Mouse (Mus musculus) heart, embryonic 10.5 days (tissue): Measurements from ENCODE around the gene Bcl6b. TPM values are rescaled to one million over a fixed set of nuclear protein-coding genes. Genes with fewer than 3 reads are reported as not detected.

Experiments
- DNase-seq: peaks from one replicate; pipeline ENCODE4 v3.0.0-alpha.2; 2017; ENCODE audit warnings: low spot score
- H3K27ac ChIP-seq: fragments of 300-500 bp; sonication (generic); 2 replicates; pipeline ENCODE4 v1.5.1; 2016; ENCODE audit warnings: mild to moderate bottlenecking
- H3K27me3 ChIP-seq: fragments of 300-500 bp; sonication (generic); 2 replicates; pipeline ENCODE4 v1.6.1; 2016; ENCODE audit warnings: mild to moderate bottlenecking; ENCODE audit not compliant: poor library complexity, insufficient read depth, severe bottlenecking
- H3K36me3 ChIP-seq: fragments of 300-500 bp; sonication (generic); 2 replicates; pipeline ENCODE4 v1.6.1; 2016; ENCODE audit warnings: mild to moderate bottlenecking, moderate library complexity
- H3K4me1 ChIP-seq: fragments of 300-500 bp; sonication (generic); 2 replicates; pipeline ENCODE4 v1.6.1; 2016; ENCODE audit warnings: mild to moderate bottlenecking
- H3K4me3 ChIP-seq: fragments of 300-500 bp; sonication (generic); 2 replicates; pipeline ENCODE4 v1.5.1; 2016; ENCODE audit warnings: mild to moderate bottlenecking, moderate library complexity
- H3K9me3 ChIP-seq: fragments of 300-500 bp; sonication (generic); 2 replicates; pipeline ENCODE4 v1.6.1; 2016; ENCODE audit warnings: mild to moderate bottlenecking, moderate library complexity
- WGBS: fragments of 180-500 bp; shearing (Covaris S2); methylation state at CpG from one replicate; pipeline ENCODE4 v1.1.7; 2016; 5-methylcytosine and 5-hydroxymethylcytosine counted together
- polyA plus RNA-seq: library from polyadenylated mRNA; unstranded; fragments of >200 nt; fragmentation: Nextera tagmentation; extraction: Ambion mirVana; gene quantifications from 2 replicates; pipeline ENCODE4 v1.2.1, GENCODE M21; 2016

The Bcl6b gene
- polyA plus RNA-seq, 1 experiment from 2014 or later: 10.7 TPM

GRCm38 (mm10) chr11:70200036-70200608 lies 29.5 kb downstream of the Bcl6b start:
- 86% methylated on average over 5 of the region's 5 CpGs for WGBS
- no peak for DNase-seq

DNA sequence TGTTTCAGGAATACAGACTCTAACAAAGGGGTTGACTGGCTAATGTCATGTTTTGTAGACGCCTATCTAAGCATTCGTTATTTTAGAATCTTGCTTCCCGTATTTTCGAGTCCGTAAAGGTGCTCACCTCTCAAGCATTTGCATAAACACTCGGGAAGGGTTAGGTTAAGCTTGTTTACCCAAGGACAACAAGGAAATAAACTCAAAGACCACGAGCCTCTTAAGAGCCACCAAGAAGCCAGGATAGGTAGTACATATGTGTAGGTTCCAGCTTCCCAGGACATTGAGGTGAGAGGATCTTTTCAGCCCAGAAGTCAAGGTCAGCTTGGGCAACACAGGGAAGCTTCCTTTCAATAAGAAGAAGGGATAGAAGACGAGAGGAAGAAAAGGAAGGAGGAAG lies 30.5 kb downstream of the Bcl6b start:
- H3K27me3 ChIP-seq: peaks cover 15% of the 10 kb centered on the region; the same call in 1 of the 2 replicates
- H3K4me1 ChIP-seq: 0 out of 2 replicates have a peak, but pooled peaks cover 3% of the 10 kb centered on the region
- 78% methylated on average over 8 of the region's 8 CpGs for WGBS
- DNase-seq: no peak
- no peaks in the 10 kb centered on the region for H3K36me3 ChIP-seq
- no peaks in the 10 kb centered on the region for H3K9me3 ChIP-seq
- no peak overlapping the region for H3K4me3 ChIP-seq
- no peak overlapping the region for H3K27ac ChIP-seq

More at GRCm38 (mm10) chr11:70200036-70200608, 29.5 kb downstream of the Bcl6b start:
- Histone ChIP-seq H3K4me3 (no peak overlapping the region), H3K27ac (no peak overlapping the region), H3K27me3 (peaks cover 23% of the 10 kb centered on the region; the same call in 1 of the 2 replicates), H3K4me1 (0 out of 2 replicates have a peak, but pooled peaks cover 3% of the 10 kb centered on the region), H3K36me3 (no peaks in the 10 kb centered on the region), H3K9me3 (no peaks in the 10 kb centered on the region)

- Histone ChIP-seq H3K36me3 (no peaks in the 10 kb centered on the region), H3K27ac (no peak overlapping the region), H3K27me3 (peaks cover 13% of the 10 kb centered on the region; the same call in 1 of the 2 replicates), H3K4me3 (no peak overlapping the region), H3K9me3 (no peaks in the 10 kb centered on the region), H3K4me1 (0 out of 2 replicates have a peak, but pooled peaks cover 3% of the 10 kb centered on the region)
- 86% methylated on average over 3 of the region's 3 CpGs for WGBS
- DNase-seq: no peak
Measured at GRCm38 (mm10) chr11:70198332-70198731, 31.3 kb downstream of the Bcl6b start.

- 53% methylated on average over 11 of the region's 11 CpGs for WGBS
- Histone ChIP-seq H3K36me3 (no peaks in the 10 kb centered on the region), H3K27ac (no peak overlapping the region), H3K27me3 (no peaks in the 10 kb centered on the region), H3K9me3 (no peaks in the 10 kb centered on the region), H3K4me1 (no peaks in the 10 kb centered on the region), H3K4me3 (no peak overlapping the region)
- DNase-seq: no peak
Measured at GRCm38 (mm10) chr11:70193354-70194285, 36.0 kb downstream of the Bcl6b start.

GRCm38 (mm10) chr11:70192157-70192556 lies 37.4 kb downstream of the Bcl6b start:
- no peaks in the 10 kb centered on the region for H3K27me3 ChIP-seq
- H3K4me3 ChIP-seq: no peak overlapping the region
- no peaks in the 10 kb centered on the region for H3K36me3 ChIP-seq
- H3K4me1 ChIP-seq: no peaks in the 10 kb centered on the region
- no peak for DNase-seq
- WGBS: 78% methylated on average over 4 of the region's 4 CpGs
- H3K27ac ChIP-seq: no peak overlapping the region
- H3K9me3 ChIP-seq: no peaks in the 10 kb centered on the region

- H3K4me1 ChIP-seq: no peaks in the 10 kb centered on the region
- no peak overlapping the region for H3K27ac ChIP-seq
- H3K9me3 ChIP-seq: no peaks in the 10 kb centered on the region
- no peak for DNase-seq
- no peaks in the 10 kb centered on the region for H3K36me3 ChIP-seq
- no peaks in the 10 kb centered on the region for H3K27me3 ChIP-seq
- no peak overlapping the region for H3K4me3 ChIP-seq
- 81% methylated on average over 6 of the region's 6 CpGs for WGBS
Measured at GRCm38 (mm10) chr11:70191188-70191587, 38.4 kb downstream of the Bcl6b start.

DNA sequence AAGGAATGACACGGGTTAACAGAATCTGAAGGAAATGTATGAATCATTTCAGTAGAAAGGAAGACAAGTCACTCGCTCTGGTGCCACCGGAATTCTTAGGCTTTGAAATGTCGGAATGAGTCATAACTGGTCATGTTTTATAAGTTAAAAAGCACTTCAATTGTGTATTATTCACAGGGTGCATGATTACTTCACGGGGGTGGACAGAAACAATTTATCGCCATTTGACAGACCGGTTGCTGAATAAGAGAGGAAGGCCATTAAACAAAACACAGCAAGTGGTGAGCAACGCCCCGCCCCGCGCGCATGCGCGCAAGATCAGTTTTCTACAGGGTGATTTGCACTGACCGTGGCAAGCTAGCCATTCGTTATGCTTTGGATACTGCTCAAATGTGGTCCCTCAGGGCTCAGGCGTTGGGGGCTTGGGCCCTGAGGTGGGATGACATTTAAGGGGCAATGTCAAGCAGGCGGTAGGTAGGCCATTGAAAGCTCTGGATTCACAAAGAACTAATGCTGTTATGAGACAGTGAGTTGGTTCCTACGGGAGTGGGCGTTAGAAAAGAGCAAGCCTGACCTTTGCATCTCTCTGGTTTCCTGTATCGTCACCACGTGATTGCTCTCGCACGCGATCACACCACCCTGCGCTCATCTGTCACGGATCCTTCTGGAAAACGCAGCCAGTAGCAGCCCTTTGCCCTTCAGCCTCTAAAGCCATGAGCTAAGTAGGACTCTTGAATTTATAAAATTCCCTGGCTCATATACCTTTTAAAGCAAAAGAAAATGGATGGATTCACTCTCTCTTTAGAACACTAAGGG lies 40.1 kb downstream of the Bcl6b start:
- no peak overlapping the region for H3K27ac ChIP-seq
- WGBS: 88% methylated on average over 28 of the region's 28 CpGs
- no peaks in the 10 kb centered on the region for H3K36me3 ChIP-seq
- no peak overlapping the region for H3K4me3 ChIP-seq
- no peaks in the 10 kb centered on the region for H3K4me1 ChIP-seq
- DNase-seq: no peak
- H3K27me3 ChIP-seq: no peaks in the 10 kb centered on the region
- H3K9me3 ChIP-seq: no peaks in the 10 kb centered on the region

DNA sequence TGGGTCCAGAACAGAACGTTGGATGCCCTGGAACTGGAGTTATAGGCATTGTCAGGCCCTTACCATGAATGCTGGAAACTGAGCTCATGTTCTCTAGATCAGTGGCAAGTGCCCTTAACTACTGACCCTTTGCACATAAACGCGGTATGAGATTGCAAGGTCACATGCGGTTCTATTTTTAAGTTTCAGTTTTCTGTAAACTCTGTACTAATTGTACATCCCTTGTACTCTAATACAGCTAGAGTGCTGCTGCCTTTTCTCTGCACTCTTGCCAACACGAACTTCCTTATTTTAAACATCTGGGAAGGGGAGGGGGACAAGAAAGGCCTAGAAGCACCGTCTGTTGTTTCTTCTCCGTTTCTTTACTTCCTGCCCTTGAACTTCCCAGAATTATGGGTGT lies 44.5 kb downstream of the Bcl6b start:
- Histone ChIP-seq H3K9me3 (no peaks in the 10 kb centered on the region), H3K4me3 (no peak overlapping the region), H3K27me3 (no peaks in the 10 kb centered on the region), H3K36me3 (no peaks in the 10 kb centered on the region), H3K4me1 (no peaks in the 10 kb centered on the region), H3K27ac (no peak overlapping the region)
- DNase-seq: no peak
- 76% methylated on average over 7 of the region's 7 CpGs for WGBS

DNA sequence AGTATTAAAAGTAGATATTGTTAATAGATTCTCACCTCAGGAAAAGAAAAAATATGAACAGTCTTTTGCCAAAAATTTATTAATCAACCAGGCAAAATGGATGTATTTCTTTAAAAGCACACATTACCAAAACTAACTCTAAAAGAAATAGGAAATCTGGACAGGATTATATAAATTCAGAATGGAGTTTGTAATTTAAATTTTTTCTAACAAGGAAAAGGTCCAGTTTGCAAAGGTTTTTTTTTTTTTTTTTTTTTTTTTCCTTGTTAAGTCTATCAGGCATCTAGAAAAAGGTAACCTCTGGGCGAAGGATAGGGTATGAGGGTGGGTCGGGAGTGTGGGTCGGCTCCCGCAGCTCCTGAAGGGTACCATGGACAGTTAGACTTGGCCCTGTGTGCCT lies 49.1 kb downstream of the Bcl6b start:
- Histone ChIP-seq H3K27ac (no peak overlapping the region), H3K36me3 (no peaks in the 10 kb centered on the region), H3K9me3 (no peaks in the 10 kb centered on the region), H3K27me3 (no peaks in the 10 kb centered on the region; the same call in 1 of the 2 replicates), H3K4me3 (no peak overlapping the region), H3K4me1 (no peaks in the 10 kb centered on the region)
- DNase-seq: no peak
- 86% methylated on average over 4 of the region's 4 CpGs for WGBS

DNA sequence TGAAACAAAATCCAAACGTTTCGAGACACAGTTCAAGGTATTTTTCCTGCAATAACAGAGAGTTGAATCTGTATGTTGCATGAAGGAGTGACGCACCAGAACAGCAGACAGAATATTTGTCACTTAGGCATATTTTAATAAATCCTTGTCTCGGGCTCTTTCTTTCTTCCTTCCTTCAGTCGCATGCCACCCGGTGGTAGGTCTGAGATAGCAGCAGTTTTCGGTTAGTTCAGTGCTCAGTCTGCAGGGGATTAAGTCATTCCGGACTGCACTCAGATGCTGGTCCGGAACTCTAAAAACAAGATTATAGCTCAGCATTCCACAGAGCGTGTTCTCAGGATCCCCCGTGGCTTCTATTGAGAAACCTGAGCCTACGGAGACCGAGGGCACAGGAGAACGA lies 50.2 kb downstream of the Bcl6b start:
- Histone ChIP-seq H3K4me3 (no peak overlapping the region), H3K9me3 (no peaks in the 10 kb centered on the region), H3K27me3 (no peaks in the 10 kb centered on the region; the same call in 1 of the 2 replicates), H3K36me3 (no peaks in the 10 kb centered on the region), H3K27ac (no peak overlapping the region), H3K4me1 (no peaks in the 10 kb centered on the region)
- DNase-seq: no peak
- WGBS: 41% methylated on average over 14 of the region's 14 CpGs

- Histone ChIP-seq H3K27me3 (no peaks in the 10 kb centered on the region; the same call in 1 of the 2 replicates), H3K36me3 (no peaks in the 10 kb centered on the region), H3K4me3 (no peak overlapping the region), H3K27ac (no peak overlapping the region), H3K4me1 (no peaks in the 10 kb centered on the region), H3K9me3 (no peaks in the 10 kb centered on the region)
- DNase-seq: no peak
- 73% methylated on average over 11 of the region's 11 CpGs for WGBS
Measured at GRCm38 (mm10) chr11:70178756-70179155, 50.8 kb downstream of the Bcl6b start.

DNA sequence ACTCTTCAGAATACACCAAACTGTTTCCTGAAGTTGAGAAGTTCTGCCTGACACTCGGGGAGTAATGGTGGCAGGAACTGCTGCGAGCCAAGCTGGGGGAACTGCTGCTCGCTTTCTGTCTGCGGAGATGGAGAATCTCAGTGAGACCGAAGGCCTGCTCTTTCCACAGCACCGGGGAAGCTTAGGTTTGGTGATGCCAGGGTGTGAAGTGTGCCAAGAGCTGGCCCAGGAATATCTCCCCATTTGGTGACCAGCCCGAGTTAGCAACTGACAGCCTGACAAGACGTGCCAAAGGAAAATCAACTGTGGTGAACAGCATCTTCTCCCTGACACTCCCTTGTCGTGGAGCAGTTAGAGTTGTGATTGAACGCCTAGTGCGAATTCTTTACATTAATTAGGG lies 51.3 kb downstream of the Bcl6b start:
- DNase-seq: no peak
- Histone ChIP-seq H3K4me1 (no peaks in the 10 kb centered on the region), H3K4me3 (no peak overlapping the region), H3K27me3 (no peaks in the 10 kb centered on the region; the same call in 1 of the 2 replicates), H3K36me3 (no peaks in the 10 kb centered on the region), H3K27ac (no peak overlapping the region), H3K9me3 (no peaks in the 10 kb centered on the region)
- 80% methylated on average over 11 of the region's 11 CpGs for WGBS
